Mouse (Mus musculus): ENCODE results near the gene Foxp1. TPM values are rescaled to one million over a fixed set of nuclear protein-coding genes. Genes with fewer than 3 reads are reported as not detected.

Gene Foxp1
- total and polyA plus RNA-seq, 3 experiments = 16.1 to 42.0 TPM; not detected in 1

DNA sequence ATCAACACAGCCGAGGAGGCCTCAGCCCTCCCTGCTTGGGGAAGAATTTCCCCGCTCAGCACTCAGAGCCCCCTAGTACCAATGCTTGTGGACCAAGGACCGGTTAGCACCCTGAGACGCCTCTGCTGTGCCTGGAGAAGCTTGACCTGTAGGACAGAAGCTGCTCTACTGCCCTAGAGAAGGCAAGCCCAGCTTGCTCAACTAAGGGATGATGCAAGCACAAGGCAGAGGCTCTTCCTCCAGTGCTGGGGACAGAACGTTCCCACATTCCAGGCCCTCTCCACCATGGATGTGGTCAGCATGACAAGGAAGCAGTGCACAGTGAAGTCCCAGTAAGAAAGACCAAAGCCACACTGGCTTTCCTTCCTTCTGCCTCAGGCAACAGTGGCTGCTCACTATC is 347.1 kb downstream of the Foxp1 start:
- Histone ChIP-seq H3K9ac (ENCODE audit: control insufficient read depth, low read depth, low read length, poor library complexity, severe bottlenecking) (no peak overlapping the region), H3K27me3 (ENCODE audit: control insufficient read depth in 1 of 2, insufficient read depth in 2 of 2, low read length in 2 of 2) (no peaks in the 10 kb centered on the region)
- TF ChIP-seq MYB (IDR thresholded peaks at IDR 0.05; ENCODE audit: low read depth, low read length) (no peak), TAL1 (IDR thresholded peaks at IDR 0.05; ENCODE audit: low read length) (no peak), CHD1 (IDR thresholded peaks at IDR 0.05; ENCODE audit: low read depth, low read length) (no peak), CHD2 (IDR thresholded peaks at IDR 0.05; ENCODE audit: low read length) (no peak), JUND (IDR thresholded peaks at IDR 0.05; ENCODE audit: low read depth, low read length) (no peak), MAZ (IDR thresholded peaks at IDR 0.05; ENCODE audit: low read depth, low read length) (no peak), SIN3A (IDR thresholded peaks at IDR 0.05; ENCODE audit: low read length) (no peak), RCOR1 (IDR thresholded peaks at IDR 0.05; ENCODE audit: low read depth, low read length) (no peak), BHLHE40 (IDR thresholded peaks at IDR 0.05; ENCODE audit: borderline replicate concordance, low read depth, low read length) (no peak), MXI1 (IDR thresholded peaks at IDR 0.05; ENCODE audit: low read depth, low read length) (no peak), ZNF384 (IDR thresholded peaks at IDR 0.05; ENCODE audit: low read depth, low read length) (no peak), MAX (IDR thresholded peaks at IDR 0.05; ENCODE audit: low read length) (no peak), GATA1 (IDR thresholded peaks at IDR 0.05; ENCODE audit: low read depth, low read length) (no peak)

DNA sequence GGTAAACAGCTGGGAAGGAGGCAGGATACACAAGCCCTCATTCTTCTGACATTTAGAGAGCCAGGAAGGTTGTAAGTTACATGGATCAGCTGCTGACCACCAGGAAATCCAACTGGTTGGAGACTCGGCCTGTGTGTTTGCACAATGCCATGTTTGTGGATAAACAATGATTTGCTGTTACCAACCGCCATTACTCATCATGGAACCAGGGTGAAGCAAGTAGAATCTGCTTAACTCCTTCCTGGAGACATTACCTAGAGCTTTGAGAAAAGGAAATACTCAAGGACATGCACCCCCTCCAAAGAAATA is 348.7 kb downstream of the Foxp1 start:
- no peak overlapping the region for H3K4me3 ChIP-seq (ENCODE audit: control insufficient read depth in 1 of 2, insufficient read depth in 1 of 2, low read depth in 2 of 2, low read length in 2 of 2)
- no peak for DNase-seq (ENCODE audit: low read depth, low spot score)
- H3K9ac ChIP-seq (ENCODE audit: control insufficient read depth, low read depth, low read length, poor library complexity, severe bottlenecking) = no peak overlapping the region
- TF ChIP-seq CHD2 (IDR thresholded peaks at IDR 0.05; ENCODE audit: low read length) (no peak), SMC3 (IDR thresholded peaks at IDR 0.05; ENCODE audit: low read depth, low read length) (no peak), NRF1 (IDR thresholded peaks at IDR 0.05; ENCODE audit: insufficient read depth, low read depth, low read length, poor library complexity, severe bottlenecking) (no peak), ELF1 (IDR thresholded peaks at IDR 0.05; ENCODE audit: low read depth, low read length) (no peak), NELFE (IDR thresholded peaks at IDR 0.05; ENCODE audit: low read depth, low read length) (no peak), CTCF (IDR thresholded peaks at IDR 0.05 in 2 of 3, conservative IDR thresholded peaks at IDR 0.05 in 1 of 3; ENCODE audit: control insufficient read depth in 1 of 3, insufficient read depth in 1 of 3, low read depth in 2 of 3, low read length in 3 of 3, poor library complexity in 1 of 3, severe bottlenecking in 1 of 3) (no peak), ZMIZ1 (IDR thresholded peaks at IDR 0.05; ENCODE audit: low read depth, low read length) (no peak), MAFK (IDR thresholded peaks at IDR 0.05; ENCODE audit: borderline replicate concordance, low read depth, low read length) (no peak), MXI1 (IDR thresholded peaks at IDR 0.05; ENCODE audit: low read depth, low read length) (no peak), MYC (IDR thresholded peaks at IDR 0.05; ENCODE audit: low read depth, low read length) (no peak), ZC3H11A (IDR thresholded peaks at IDR 0.05; ENCODE audit: low read depth, low read length) (no peak), E2F4 (IDR thresholded peaks at IDR 0.05; ENCODE audit: borderline replicate concordance, low read depth, low read length) (no peak), MEF2A (IDR thresholded peaks at IDR 0.05; ENCODE audit: extremely low read depth, insufficient replicate concordance, low read depth, low read length, poor library complexity, severe bottlenecking) (no peak), POLR2AphosphoS5 (IDR thresholded peaks at IDR 0.05; ENCODE audit: borderline replicate concordance, low read depth, low read length) (no peak), ETS1 (IDR thresholded peaks at IDR 0.05; ENCODE audit: low read depth, low read length) (no peak)
- peaks cover 0 to 25% of the 10 kb centered on the region in 2 experiments; a peak in 2 of 4 replicates for H3K36me3 ChIP-seq (ENCODE audit: control insufficient read depth in 1 of 2, insufficient read depth in 2 of 2, low read length in 2 of 2)
- peaks cover 19 to 25% of the 10 kb centered on the region in 2 experiments for H3K4me1 ChIP-seq (ENCODE audit: control insufficient read depth in 1 of 2, insufficient read depth in 2 of 2, low read length in 2 of 2)
- H3K79me2 ChIP-seq (ENCODE audit: control insufficient read depth, insufficient read depth, low read length, poor library complexity) = no peaks in the 10 kb centered on the region
- H3K27me3 ChIP-seq (ENCODE audit: control insufficient read depth in 1 of 2, insufficient read depth in 2 of 2, low read length in 2 of 2) = no peaks in the 10 kb centered on the region
- peak overlapping the region; percentile 5; the same call in 1 of the 2 replicates for H3K27ac ChIP-seq (ENCODE audit: control insufficient read depth, low read depth, low read length)
- H3K9me3 ChIP-seq (replicated peaks; ENCODE audit: insufficient read depth, low read length) = no peaks in the 10 kb centered on the region

More for the DNA sequence above, 347.1 kb downstream of the Foxp1 start:
- H3K4me1 ChIP-seq (ENCODE audit: control insufficient read depth in 1 of 2, insufficient read depth in 2 of 2, low read length in 2 of 2) = peaks cover 19 to 25% of the 10 kb centered on the region in 2 experiments
- no peak overlapping the region for H3K27ac ChIP-seq (ENCODE audit: control insufficient read depth, low read depth, low read length)
- H3K79me2 ChIP-seq (ENCODE audit: control insufficient read depth, insufficient read depth, low read length, poor library complexity) = no peaks in the 10 kb centered on the region
- H3K9me3 ChIP-seq (replicated peaks; ENCODE audit: insufficient read depth, low read length) = no peaks in the 10 kb centered on the region
- DNase-seq (ENCODE audit: low read depth, low spot score) = no peak
- H3K36me3 ChIP-seq (ENCODE audit: control insufficient read depth in 1 of 2, insufficient read depth in 2 of 2, low read length in 2 of 2) = peaks cover 0 to 25% of the 10 kb centered on the region in 2 experiments; a peak in 2 of 4 replicates
- H3K4me3 ChIP-seq (ENCODE audit: control insufficient read depth in 1 of 2, insufficient read depth in 1 of 2, low read depth in 2 of 2, low read length in 2 of 2) = no peak overlapping the region

Data from MEL (cell line).